Mouse (Mus musculus) intestine, postnatal 0 days (tissue): ENCODE measurements around the gene Ano9. TPM values are rescaled to one million over a fixed set of nuclear protein-coding genes. Genes with fewer than 3 reads are reported as not detected.

Source experiments
- ATAC-seq: fragments of 200-750 bp; cut with Nextera tagmentation; 2 replicates; pipeline ENCODE4 v1.8.0; 2017; ENCODE audit warnings: mild to moderate bottlenecking, moderate TSS enrichment, moderate library complexity
- H3K27ac ChIP-seq: fragments of 300-500 bp; sonication (generic); 2 replicates; pipeline ENCODE4 v1.5.1; 2014; ENCODE audit warnings: mild to moderate bottlenecking, low read depth, low read length, moderate library complexity
- H3K27me3 ChIP-seq: fragments of 300-500 bp; sonication (generic); replicated peaks from 2 replicates; pipeline ENCODE4 v1.6.1; 2014; ENCODE audit warnings: low read length, mixed read lengths; ENCODE audit not compliant: control insufficient read depth, insufficient read depth
- H3K36me3 ChIP-seq: fragments of 300-500 bp; sonication (generic); 2 replicates; pipeline ENCODE4 v1.6.1; 2014; ENCODE audit warnings: mild to moderate bottlenecking, moderate library complexity; ENCODE audit not compliant: control insufficient read depth, insufficient read depth
- H3K4me1 ChIP-seq: fragments of 300-500 bp; sonication (generic); replicated peaks from 2 replicates; pipeline ENCODE4 v1.6.1; 2014; ENCODE audit warnings: antibody characterized with exemption, low read length, mixed read lengths; ENCODE audit not compliant: control insufficient read depth, insufficient read depth
- H3K4me2 ChIP-seq: fragments of 300-500 bp; sonication (generic); replicated peaks from 2 replicates; pipeline ENCODE4 v1.6.1; 2014; ENCODE audit warnings: low read depth, mild to moderate bottlenecking, moderate library complexity
- H3K4me3 ChIP-seq: fragments of 300-500 bp; sonication (generic); 2 replicates; pipeline ENCODE4 v1.5.1; 2014; ENCODE audit warnings: low read depth, low read length
- H3K9ac ChIP-seq: fragments of 300-500 bp; sonication (generic); 2 replicates; pipeline ENCODE4 v1.6.1; 2014; ENCODE audit warnings: mild to moderate bottlenecking, low read depth, low read length
- H3K9me3 ChIP-seq: fragments of 300-500 bp; sonication (generic); 2 replicates; pipeline ENCODE4 v1.6.1; 2016; ENCODE audit warnings: mixed run types; ENCODE audit not compliant: control insufficient read depth
- CTCF ChIP-seq: sonication (generic); IDR thresholded peaks from 2 replicates; pipeline ENCODE4 v1.5.1; 2016; ENCODE audit warnings: low read depth, mild to moderate bottlenecking, control low read depth, antibody characterized with exemption, moderate library complexity
- WGBS: fragments of 180-500 bp; shearing (Covaris S2); extraction: QIAGEN DNeasy Blood & Tissue Kit; methylation state at CpG from one replicate; pipeline ENCODE4 v1.1.7; 2014; 5-methylcytosine and 5-hydroxymethylcytosine counted together
- polyA plus RNA-seq: library from polyadenylated mRNA; unstranded; fragments of >200 nt; fragmentation: Nextera tagmentation; extraction: Ambion mirVana; gene quantifications from 2 replicates; pipeline ENCODE4 v1.2.1, GENCODE M21; 2015

The Ano9 gene
- polyA plus RNA-seq, 1 experiment from 2014 or later, result 46.8 TPM

DNA sequence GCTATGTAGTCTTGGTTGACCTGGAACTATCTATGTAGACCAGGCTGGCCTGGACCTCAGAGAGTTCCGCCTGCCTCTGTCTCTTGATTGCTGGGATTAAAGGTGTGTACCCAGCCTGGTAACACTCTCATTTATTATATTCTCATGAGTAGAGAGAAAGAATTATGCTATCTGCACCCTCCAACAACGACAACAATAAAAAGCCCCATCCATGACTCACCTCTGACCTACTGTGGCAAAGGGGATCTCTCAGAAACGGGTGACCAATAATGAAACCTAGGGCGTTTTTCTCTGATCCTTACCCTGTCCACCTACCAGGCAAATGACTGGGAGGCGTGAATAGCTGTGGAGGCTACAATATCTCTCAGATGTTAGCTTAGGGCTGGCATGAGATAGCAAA lies 20.4 kb downstream of the Ano9 start:
- H3K27ac ChIP-seq, result no peak overlapping the region
- no peak for ATAC-seq
- H3K4me3 ChIP-seq, result no peak overlapping the region
- H3K27me3 ChIP-seq, result no peaks in the 10 kb centered on the region
- no peak overlapping the region for H3K4me2 ChIP-seq
- H3K9ac ChIP-seq, result no peak overlapping the region
- no peaks in the 10 kb centered on the region; the same call in 1 of the 2 replicates for H3K4me1 ChIP-seq
- H3K9me3 ChIP-seq, result no peaks in the 10 kb centered on the region
- 58% methylated on average over 5 of the region's 5 CpGs for WGBS
- no peak for TF ChIP-seq CTCF
- no peaks in the 10 kb centered on the region for H3K36me3 ChIP-seq

GRCm38 (mm10) chr7:141096649-141097056 lies 21.0 kb downstream of the Ano9 start:
- TF ChIP-seq CTCF, result peak; percentile 37
- no peak for ATAC-seq
- H3K4me2 ChIP-seq, result peak overlapping the region; percentile 30; the same call in 1 of the 2 replicates
- H3K4me3 ChIP-seq, result no peak overlapping the region
- 38% methylated on average over 6 of the region's 6 CpGs for WGBS
- no peak overlapping the region for H3K9ac ChIP-seq
- H3K27me3 ChIP-seq, result no peaks in the 10 kb centered on the region
- H3K27ac ChIP-seq, result no peak overlapping the region; the same call in 1 of the 2 replicates
- no peaks in the 10 kb centered on the region; the same call in 1 of the 2 replicates for H3K4me1 ChIP-seq
- peaks cover 4% of the 10 kb centered on the region; the same call in 1 of the 2 replicates for H3K36me3 ChIP-seq
- H3K9me3 ChIP-seq, result no peaks in the 10 kb centered on the region

DNA sequence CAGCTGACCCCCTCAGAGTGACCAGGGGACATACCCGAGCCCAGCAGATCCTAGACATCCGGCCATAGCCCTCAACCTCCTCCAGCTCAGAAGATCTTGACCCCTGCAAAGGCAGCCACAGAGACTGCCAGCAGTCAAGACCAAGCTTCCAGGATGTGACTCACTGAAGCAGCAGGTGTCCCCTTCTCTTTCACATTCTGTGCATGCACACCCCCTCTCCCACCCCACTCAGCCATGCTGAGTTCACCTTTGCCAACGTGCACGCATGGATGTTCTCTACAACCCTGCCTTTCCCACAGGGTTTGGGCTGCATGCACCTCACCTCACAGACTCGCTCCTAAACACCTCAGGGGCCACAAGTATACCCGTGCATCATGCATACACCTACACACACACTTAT lies 21.6 kb downstream of the Ano9 start:
- H3K4me1 ChIP-seq, result no peaks in the 10 kb centered on the region; the same call in 1 of the 2 replicates
- peaks cover 10% of the 10 kb centered on the region; the same call in 1 of the 2 replicates for H3K36me3 ChIP-seq
- H3K27me3 ChIP-seq, result no peaks in the 10 kb centered on the region
- peak overlapping the region; percentile 30 for H3K4me2 ChIP-seq
- H3K9me3 ChIP-seq, result no peaks in the 10 kb centered on the region
- H3K4me3 ChIP-seq, result no peak overlapping the region
- no peak overlapping the region for H3K9ac ChIP-seq
- H3K27ac ChIP-seq, result no peak overlapping the region
- no peak for ATAC-seq
- no peak for TF ChIP-seq CTCF
- WGBS, result 80% methylated on average over 6 of the region's 6 CpGs

DNA sequence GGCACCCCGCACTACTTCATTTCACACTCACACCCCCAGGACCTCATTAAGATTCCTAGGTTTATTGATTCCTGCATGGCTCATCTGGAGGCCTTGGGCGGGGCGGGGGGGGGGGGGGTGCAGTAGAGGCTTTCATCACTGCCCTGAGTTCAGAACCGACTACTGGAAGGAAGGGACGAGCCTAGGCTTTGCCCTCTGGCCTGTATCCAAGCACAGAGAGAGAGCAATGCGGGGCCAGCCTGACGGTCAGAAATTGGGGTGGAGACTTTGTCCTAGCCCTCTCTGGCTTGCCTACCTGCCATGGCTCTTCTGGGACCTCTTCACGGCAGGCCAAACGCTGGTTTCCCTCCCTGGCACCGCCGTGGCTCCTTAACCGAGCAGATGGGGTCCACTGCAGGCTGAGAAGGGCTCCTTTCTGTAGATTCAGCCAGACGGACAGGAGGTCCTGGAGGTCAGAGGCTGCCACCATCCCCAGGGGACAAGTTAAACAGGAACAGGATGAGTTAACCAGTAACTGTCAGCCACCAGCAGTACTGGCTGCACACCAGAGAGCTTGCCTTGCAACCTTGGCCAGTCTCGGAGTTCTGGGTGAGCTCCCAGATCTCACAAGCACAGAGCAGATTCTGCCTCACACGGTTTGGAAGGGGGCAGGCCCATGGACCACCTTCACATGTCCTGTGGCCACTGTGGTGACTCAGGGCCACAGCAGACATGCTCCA lies 23.0 kb downstream of the Ano9 start:
- no peak for ATAC-seq
- Histone ChIP-seq H3K36me3 (peaks cover 13% of the 10 kb centered on the region; the same call in 1 of the 2 replicates), H3K27ac (no peak overlapping the region), H3K4me2 (no peak overlapping the region), H3K27me3 (no peaks in the 10 kb centered on the region), H3K4me3 (no peak overlapping the region), H3K4me1 (no peaks in the 10 kb centered on the region; the same call in 1 of the 2 replicates), H3K9me3 (no peaks in the 10 kb centered on the region), H3K9ac (no peak overlapping the region)
- TF ChIP-seq CTCF, result no peak
- 52% methylated on average over 15 of the region's 15 CpGs for WGBS

- 59% methylated on average over 6 of the region's 6 CpGs for WGBS
- Histone ChIP-seq H3K4me2 (no peak overlapping the region), H3K4me1 (no peaks in the 10 kb centered on the region; the same call in 1 of the 2 replicates), H3K27ac (no peak overlapping the region), H3K36me3 (peaks cover 20% of the 10 kb centered on the region; the same call in 1 of the 2 replicates), H3K4me3 (no peak overlapping the region), H3K9ac (no peak overlapping the region), H3K27me3 (no peaks in the 10 kb centered on the region), H3K9me3 (no peaks in the 10 kb centered on the region)
- no peak for TF ChIP-seq CTCF
- ATAC-seq, result no peak
These were observed 23.7 kb downstream of the Ano9 start for GRCm38 (mm10) chr7:141093950-141094349.

- Histone ChIP-seq H3K27me3 (no peaks in the 10 kb centered on the region), H3K4me2 (peak overlapping the region; percentile 53), H3K36me3 (peaks cover 31% of the 10 kb centered on the region), H3K27ac (no peak overlapping the region), H3K4me3 (no peak overlapping the region), H3K9ac (no peak overlapping the region), H3K9me3 (no peaks in the 10 kb centered on the region), H3K4me1 (no peaks in the 10 kb centered on the region; the same call in 1 of the 2 replicates)
- ATAC-seq, result peak; percentile 72
- TF ChIP-seq CTCF, result peak; percentile 93
- WGBS, result 9% methylated on average over 37 of the region's 37 CpGs
These were observed 25.4 kb downstream of the Ano9 start for GRCm38 (mm10) chr7:141092051-141092735.
